In the genomic region with DNA sequence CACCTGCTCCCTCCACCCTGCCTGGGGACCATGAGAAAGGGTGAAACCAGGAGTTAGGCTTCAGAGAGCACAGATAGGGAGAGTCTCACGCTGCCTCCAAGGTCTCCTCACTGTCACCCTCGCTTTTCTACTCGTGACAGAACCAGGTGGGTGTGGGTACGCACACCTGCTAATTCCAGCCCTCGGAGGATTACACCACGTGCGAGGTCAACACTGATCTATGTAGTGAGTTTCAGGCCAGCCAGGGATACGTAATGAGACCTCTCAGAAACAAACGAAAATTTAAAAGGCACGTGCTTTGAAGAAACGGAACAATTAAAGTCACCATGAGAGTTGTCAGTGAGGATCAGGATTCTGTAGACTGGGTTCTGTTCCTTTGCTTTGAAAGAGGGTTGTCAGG, we compare ENCODE assay signal across 17 mouse cellular contexts.
"Had no signal": no experiment of that assay in that cellular context is flagged by ENCODE, and none has a peak within 500 bp of the region (broad histone marks: within the 10 kb centered on the region; RNA-seq: fewer than 3 reads in every experiment).

No protein-coding gene starts in this region.

- H3K4me2 ChIP-seq: neural tube, embryonic 12.5 days; neural tube, embryonic 13.5 days; neural tube, embryonic 15.5 days; stomach, embryonic 15.5 days had no signal

- H3K9ac ChIP-seq: neural tube, embryonic 12.5 days; neural tube, embryonic 13.5 days; neural tube, embryonic 15.5 days; stomach, embryonic 15.5 days had no signal

- H3K9me3 ChIP-seq: neural tube, embryonic 12.5 days; neural tube, embryonic 13.5 days; neural tube, embryonic 15.5 days; stomach, embryonic 15.5 days had no signal

- H3K27me3 ChIP-seq: neural tube, embryonic 12.5 days; neural tube, embryonic 13.5 days; neural tube, embryonic 15.5 days; stomach, embryonic 15.5 days had no signal

- H3K4me1 ChIP-seq: neural tube, embryonic 12.5 days; neural tube, embryonic 13.5 days; neural tube, embryonic 15.5 days; stomach, embryonic 15.5 days had no signal

- H3K4me3 ChIP-seq: neural tube, embryonic 12.5 days; neural tube, embryonic 13.5 days; neural tube, embryonic 15.5 days; stomach, embryonic 15.5 days had no signal

- H3K27ac ChIP-seq: neural tube, embryonic 12.5 days; neural tube, embryonic 13.5 days; neural tube, embryonic 15.5 days; stomach, embryonic 15.5 days; stomach, postnatal 0 days had no signal

- DNase-seq: retina, postnatal 1 day; right cerebral cortex, adult 18-20 months; right cerebral cortex, postnatal 14 days; right cerebral cortex, postnatal 25 days; right cerebral cortex, postnatal 4 days; spleen, adult 18-20 months; thymus, adult 18-20 months; thymus, adult 2 months; thymus, postnatal 14 days; thymus, postnatal 25 days; thymus, postnatal 36 days; thymus, postnatal 4 days had no signal
